Mouse (Mus musculus): ENCODE results near the gene Gm21312. TPM values are rescaled to one million over a fixed set of nuclear protein-coding genes. Genes with fewer than 3 reads are reported as not detected.
"Not testable (repeated sequence)": the region's sequence is repeated elsewhere in the genome, so short reads cannot be mapped to it uniquely, and the experiment has no call there.

Gm21312 gene
- total RNA-seq (2021) = not detected
- long read RNA-seq, experiment 1 = 0 reads
- long read RNA-seq, experiment 2 = 0 reads

- DNase-seq (ENCODE audit: low spot score in 2 of 2) = not testable (repeated sequence)
Measured at GRCm38 (mm10) chr10:104176724-104177123, at the start of gene Gm21312. Gm21312 (plus strand) TSS chr10:104177024.

GRCm38 (mm10) chr10:104142687-104143086, 34.1 kb upstream of the Gm21312 start, which contains the start of gene Gm21293:
Gm21293 (plus strand) TSS chr10:104142987.
- not testable (repeated sequence) for DNase-seq (ENCODE audit: low spot score in 2 of 2)

- not testable (repeated sequence) for DNase-seq (ENCODE audit: low spot score in 2 of 2)
Measured at GRCm38 (mm10) chr10:104151197-104151596, 25.6 kb upstream of the Gm21312 start, which contains the start of gene Gm6763. Gm6763 (plus strand) TSS chr10:104151497.

- DNase-seq (ENCODE audit: low spot score in 2 of 2) = not testable (repeated sequence)
Measured at GRCm38 (mm10) chr10:104159706-104160105, 17.1 kb upstream of the Gm21312 start, which contains the start of gene Gm8764. Gm8764 (plus strand) TSS chr10:104160006.

- not testable (repeated sequence) for DNase-seq (ENCODE audit: low spot score in 2 of 2)
Measured at GRCm38 (mm10) chr10:104168215-104168614, 8.6 kb upstream of the Gm21312 start, which contains the start of gene Gm21304. Gm21304 (plus strand) TSS chr10:104168515.

GRCm38 (mm10) chr10:104185233-104185632, 8.4 kb downstream of the Gm21312 start, which contains the start of gene Gm20765:
Gm20765 (plus strand) TSS chr10:104185533.
- not testable (repeated sequence) for DNase-seq (ENCODE audit: low spot score in 2 of 2)

- DNase-seq (ENCODE audit: low spot score in 2 of 2) = not testable (repeated sequence)
Measured at GRCm38 (mm10) chr10:104193742-104194141, 16.9 kb downstream of the Gm21312 start, which contains the start of gene Gm4340. Gm4340 (plus strand) TSS chr10:104194042.

GRCm38 (mm10) chr10:104209655-104210054, 32.8 kb downstream of the Gm21312 start:
- DNase-seq (ENCODE audit: low spot score in 2 of 2) = no peak

GRCm38 (mm10) chr10:104210268-104210990, 33.6 kb downstream of the Gm21312 start:
- DNase-seq (ENCODE audit: low spot score in 2 of 2) = peak in 1 of 2 experiments; percentile 1

- no peak for DNase-seq (ENCODE audit: low spot score in 2 of 2)
Measured at GRCm38 (mm10) chr10:104214527-104214926, 37.7 kb downstream of the Gm21312 start.

GRCm38 (mm10) chr10:104220303-104221021, 43.6 kb downstream of the Gm21312 start:
- peak in 1 of 2 experiments; percentile 2 for DNase-seq (ENCODE audit: low spot score in 2 of 2)

Other genes with a start within 250 kb of the Gm21312 start
- not detected for gene Gm21293, start 34.0 kb upstream of the Gm21312 start, total RNA-seq (2021)
- gene Gm6763, start 25.5 kb upstream of the Gm21312 start, total RNA-seq (2021) = not detected
- not detected for gene Gm8764, start 17.0 kb upstream of the Gm21312 start, total RNA-seq (2021)
- gene Gm21304, start 8.5 kb upstream of the Gm21312 start, total RNA-seq (2021) = not detected
- not detected for gene Gm20765, start 8.5 kb downstream of the Gm21312 start, total RNA-seq (2021)
- not detected for gene Gm4340, start 17.0 kb downstream of the Gm21312 start, total RNA-seq (2021)

Measured in layer of hippocampus, postnatal 14 days (tissue).